Mouse (Mus musculus) forelimb bud, embryonic 11.5 days (tissue): ENCODE data around the gene Grk3.

Source experiments
- DNase-seq: peaks from one replicate; pipeline ENCODE4 v3.0.0-alpha.2; 2012; ENCODE audit warnings: low read depth, low spot score

The Grk3 gene

DNA sequence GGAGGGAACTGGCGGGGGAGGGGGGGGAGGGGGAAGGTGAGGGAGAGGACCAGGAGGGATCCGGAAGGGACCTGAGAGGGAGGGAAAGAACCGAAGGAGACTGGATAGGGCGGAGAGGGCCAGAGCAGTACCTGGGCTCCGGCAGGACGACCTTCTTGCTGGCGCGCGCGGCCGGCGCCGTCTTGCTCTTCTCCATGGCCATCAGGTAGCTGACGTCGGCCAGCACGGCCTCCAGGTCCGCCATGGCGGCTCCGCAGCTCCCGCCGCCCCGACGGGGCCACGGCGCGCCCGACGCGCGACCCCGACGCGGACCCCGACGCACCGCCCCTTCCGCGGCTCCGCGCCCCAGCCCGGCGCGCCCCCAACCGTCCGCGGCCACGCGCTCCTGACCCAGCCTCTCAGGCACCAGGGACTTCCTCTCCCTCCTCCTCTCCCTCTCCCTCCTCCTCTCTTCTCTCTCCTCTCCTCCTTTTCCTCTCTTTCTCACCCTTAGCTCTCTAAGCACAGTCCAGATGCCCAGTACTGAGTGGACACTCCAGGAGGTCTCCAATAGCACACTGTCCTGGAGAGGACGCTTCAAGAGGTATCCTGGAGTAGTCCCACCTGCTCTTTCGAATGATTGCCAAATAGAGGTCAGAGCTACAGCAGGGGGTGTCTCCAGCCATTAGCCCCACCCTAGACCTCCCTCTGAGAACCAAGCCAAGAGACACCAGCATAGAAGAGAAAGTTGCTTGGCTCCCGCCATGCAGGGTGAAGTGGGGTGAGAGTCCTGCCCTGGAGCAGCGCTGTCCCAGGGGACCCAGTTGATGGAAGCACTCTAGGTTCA, at the start of gene Grk3:
Grk3 (minus strand) TSS at position 556 of the 826 bp plus-strand sequence.
- DNase-seq, result peak; percentile 21

- peak; percentile 76 for DNase-seq
Observed at GRCm38 (mm10) chr5:113054308-113054707, 38.7 kb upstream of the Grk3 start.

GRCm38 (mm10) chr5:113050581-113051185, 35.1 kb upstream of the Grk3 start:
- no peak for DNase-seq

- DNase-seq, result no peak
Observed at GRCm38 (mm10) chr5:113049876-113050275, 34.3 kb upstream of the Grk3 start.

DNA sequence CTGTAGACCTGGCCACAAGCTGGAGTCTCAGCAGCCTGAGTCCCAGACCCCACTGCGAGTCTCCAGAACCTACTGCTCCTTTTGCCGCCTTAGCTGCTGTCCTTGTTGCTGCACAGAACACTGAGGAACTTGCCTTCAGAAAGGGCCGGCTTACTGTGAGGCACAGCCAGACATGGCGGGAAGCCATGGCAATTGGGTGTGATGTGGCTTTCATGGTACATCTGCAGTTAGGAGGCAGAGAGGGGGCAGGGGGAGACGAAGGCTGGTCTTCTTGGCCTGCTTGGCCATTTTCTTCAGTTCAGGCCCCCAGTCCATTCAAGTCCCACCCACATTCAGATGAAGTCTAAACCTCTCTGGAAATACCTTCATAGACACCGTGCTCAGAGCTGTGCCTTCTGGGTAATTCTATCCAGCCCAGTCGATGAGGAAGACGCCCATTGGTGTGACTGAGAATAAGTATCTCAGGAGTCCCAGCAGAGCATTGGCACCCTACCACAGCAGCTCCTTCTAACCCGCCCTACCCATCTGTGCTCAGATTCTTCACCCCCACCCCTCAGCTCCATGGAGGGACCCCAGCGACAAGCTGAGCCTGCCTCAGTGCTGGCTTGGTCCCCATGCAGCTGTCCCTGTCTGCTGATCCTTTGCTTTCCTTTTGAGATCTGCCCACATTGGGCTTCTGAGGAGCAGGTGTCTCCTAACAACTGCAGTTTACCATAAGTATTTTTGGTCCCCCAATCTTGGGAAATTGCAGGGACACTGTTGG, 30.1 kb upstream of the Grk3 start:
- DNase-seq, result no peak

GRCm38 (mm10) chr5:113043531-113043930, 27.9 kb upstream of the Grk3 start:
- DNase-seq, result no peak

DNA sequence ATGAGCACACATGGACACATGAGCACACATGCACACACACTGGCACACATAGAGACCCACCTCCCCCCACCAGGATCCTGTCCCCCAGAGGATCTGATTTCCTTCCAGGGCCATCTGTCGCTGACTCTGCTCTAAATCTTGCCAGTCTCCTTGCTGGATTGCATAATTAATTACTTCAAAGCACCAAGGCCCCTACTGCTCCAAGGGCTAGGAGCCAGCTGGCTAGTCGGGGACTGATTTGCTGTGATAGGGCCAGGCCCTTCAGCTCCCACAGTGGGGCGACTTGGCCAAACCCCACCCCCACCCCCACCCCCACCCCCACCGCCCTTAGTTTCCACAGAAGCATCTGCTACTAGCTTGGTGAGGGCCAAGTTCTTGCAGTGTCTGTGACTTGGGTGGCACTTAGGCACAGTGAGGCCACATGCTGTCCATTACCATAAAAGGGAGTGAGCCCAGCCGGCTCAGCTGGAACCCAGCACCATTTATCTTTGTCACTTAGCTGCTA, 26.0 kb upstream of the Grk3 start:
- DNase-seq, result peak; percentile 43

- no peak for DNase-seq
Observed at GRCm38 (mm10) chr5:113040776-113041175, 25.2 kb upstream of the Grk3 start.

GRCm38 (mm10) chr5:113038601-113039000, 23.0 kb upstream of the Grk3 start:
- no peak for DNase-seq

DNA sequence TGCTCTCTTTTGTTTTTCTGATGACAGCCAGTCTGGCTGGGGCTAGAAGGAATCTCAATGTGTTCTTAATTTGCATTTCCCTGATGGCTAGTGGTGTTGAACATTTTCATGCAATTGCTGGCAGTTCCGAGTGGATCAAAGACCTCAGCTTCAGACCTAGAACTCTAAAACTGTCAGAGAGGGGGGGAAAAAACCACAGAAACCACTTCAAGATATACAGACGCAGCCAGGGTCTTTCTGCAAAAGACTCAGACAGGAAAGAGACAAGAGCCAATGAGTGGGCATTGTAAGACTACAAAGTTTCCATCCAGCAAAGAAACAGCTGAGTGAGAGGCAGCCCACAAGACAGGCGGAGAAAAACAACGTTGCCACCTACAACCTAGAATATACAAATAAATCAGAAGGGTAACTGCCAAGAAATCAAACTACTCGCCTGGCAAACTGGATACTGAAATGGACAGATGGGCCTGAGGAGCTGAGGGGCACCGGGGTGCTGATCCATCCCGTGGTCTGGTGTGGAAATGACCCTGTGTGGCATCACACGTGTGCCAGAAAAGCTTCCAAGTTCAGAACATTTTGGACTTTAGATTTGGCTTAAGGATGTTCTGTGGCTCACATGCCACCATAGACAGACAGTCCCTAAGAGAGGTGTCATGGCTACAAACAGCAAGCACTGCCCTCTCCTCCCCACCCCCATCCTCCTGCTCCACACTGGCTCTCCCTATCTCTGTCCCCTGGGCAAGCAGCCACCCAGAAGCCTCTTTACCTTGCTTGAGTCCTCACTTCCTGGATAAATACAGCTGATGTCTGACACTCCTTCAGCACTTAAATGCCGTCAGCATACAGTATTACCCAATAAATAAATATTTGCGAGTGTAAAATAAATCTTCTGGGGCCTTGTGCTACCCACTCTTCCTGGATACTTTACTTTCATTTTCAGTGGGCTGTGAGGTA, 19.8 kb upstream of the Grk3 start:
- no peak for DNase-seq

GRCm38 (mm10) chr5:113031201-113031754, 15.7 kb upstream of the Grk3 start:
- DNase-seq, result no peak

GRCm38 (mm10) chr5:113030082-113030481, 14.5 kb upstream of the Grk3 start:
- DNase-seq, result no peak

DNA sequence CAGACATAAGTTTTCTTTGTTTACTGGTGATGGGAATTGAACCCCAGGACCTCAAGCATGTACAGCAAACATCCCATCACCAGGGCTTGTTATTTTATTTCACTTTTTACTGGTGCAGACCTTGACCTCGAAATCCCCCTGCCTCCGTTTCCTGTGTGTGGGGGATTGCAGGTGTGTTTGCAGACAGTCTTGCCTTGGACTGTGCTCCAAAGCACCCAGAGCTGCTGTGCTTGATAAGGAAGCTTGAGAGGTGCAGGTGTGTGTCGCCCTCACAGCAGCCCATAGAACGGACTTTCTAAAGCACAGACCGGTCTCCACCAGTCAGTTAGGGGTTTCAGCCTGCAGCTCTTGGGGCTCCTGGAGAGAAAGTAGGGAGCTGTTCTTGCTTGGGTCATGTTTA, 11.1 kb upstream of the Grk3 start:
- DNase-seq, result no peak

- DNase-seq, result peak; percentile 44
Observed at GRCm38 (mm10) chr5:113024154-113024764, 8.7 kb upstream of the Grk3 start.

- no peak for DNase-seq
Observed at GRCm38 (mm10) chr5:113018190-113018589, 2.6 kb upstream of the Grk3 start.

- no peak for DNase-seq
Observed at GRCm38 (mm10) chr5:113017004-113017403, 1.4 kb upstream of the Grk3 start.

- DNase-seq, result no peak
Observed at GRCm38 (mm10) chr5:113014808-113015235, 769 bp downstream of the Grk3 start.

DNA sequence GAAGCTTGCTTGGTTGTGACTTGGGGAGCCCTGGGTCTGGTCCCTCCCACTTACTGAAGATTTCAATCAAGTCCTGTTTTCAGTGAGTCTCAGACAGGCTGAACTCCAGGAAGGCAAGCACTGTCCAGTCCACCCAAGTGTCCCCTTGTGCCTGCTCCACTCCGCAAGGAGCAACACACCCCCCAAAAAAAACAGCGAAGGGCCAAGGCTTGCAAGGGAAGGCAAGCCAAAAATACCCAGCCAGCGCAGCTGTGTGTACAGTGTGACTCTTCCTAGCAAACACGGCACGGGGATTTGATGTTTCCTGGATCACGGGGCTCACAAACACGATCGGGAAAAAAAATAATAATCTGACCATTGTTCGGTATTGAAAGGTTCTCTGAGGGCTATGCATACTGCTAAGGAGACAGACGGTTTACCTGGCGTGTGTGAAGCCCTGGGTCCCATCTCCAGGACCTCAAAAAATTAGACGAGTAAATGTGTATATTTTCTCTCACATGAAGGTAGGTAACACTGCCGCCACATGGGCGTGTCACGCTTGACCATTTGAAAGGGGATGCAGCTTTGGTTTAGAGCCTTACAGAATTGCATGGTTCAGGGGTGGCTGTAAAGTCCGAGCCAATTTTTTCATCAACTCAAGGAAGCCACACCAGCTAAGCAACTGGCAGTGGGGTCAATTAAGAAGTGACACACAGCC, 1.3 kb downstream of the Grk3 start:
- DNase-seq, result no peak

GRCm38 (mm10) chr5:113011926-113012325, 3.7 kb downstream of the Grk3 start:
- DNase-seq, result no peak
